Mouse (Mus musculus) erythroblast, embryonic 14.5 days (primary cell): ENCODE results near the gene Dpep3.

Experiments used
- GATA1 ChIP-seq: IDR thresholded peaks from 2 replicates; pipeline ENCODE4 v1.6.1; 2012; ENCODE audit warnings: low read length, inconsistent platforms, mixed read lengths
- TAL1 ChIP-seq: IDR thresholded peaks from 3 replicates; pipeline ENCODE4 v1.6.1; 2012; ENCODE audit warnings: low read length, inconsistent platforms, mixed read lengths

DNA sequence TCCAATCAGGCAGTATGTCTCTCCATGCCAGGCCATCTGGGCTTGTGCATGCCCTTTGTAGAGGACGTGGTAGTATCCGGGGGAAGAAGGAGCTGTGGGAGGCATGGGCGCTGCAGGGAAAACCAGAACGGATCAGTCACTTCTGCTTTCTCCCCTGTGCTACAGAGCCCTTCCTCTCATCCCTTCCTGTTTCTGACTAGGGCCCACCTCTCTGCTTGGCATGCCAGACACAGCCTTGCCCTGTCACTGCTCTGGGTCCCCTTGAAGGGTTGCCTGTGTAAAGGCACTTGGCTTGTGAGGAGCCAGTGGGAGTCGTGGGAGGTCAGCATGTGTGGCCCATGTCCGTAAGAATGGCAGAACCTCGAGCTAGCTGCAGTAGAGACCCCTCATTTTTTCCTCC is 17.1 kb upstream of the Dpep3 start:
- no peak for TF ChIP-seq TAL1
- TF ChIP-seq GATA1: no peak
